Mouse (Mus musculus) small intestine, adult 2 months (tissue): ENCODE data around the gene Zbtb21. TPM values are rescaled to one million over a fixed set of nuclear protein-coding genes. Genes with fewer than 3 reads are reported as not detected.

Experiments used
- H3K27ac ChIP-seq: fragments of 200-500 bp; 2 replicates; pipeline ENCODE4 v1.5.1; 2012; ENCODE audit warnings: low read depth, low read length, control low read depth, inconsistent platforms; ENCODE audit not compliant: insufficient read depth
- H3K27me3 ChIP-seq: fragments of 200-500 bp; 2 replicates; pipeline ENCODE4 v1.6.1; 2012; ENCODE audit warnings: mild to moderate bottlenecking, moderate library complexity, low read length, inconsistent platforms; ENCODE audit not compliant: control insufficient read depth, insufficient read depth
- H3K36me3 ChIP-seq: fragments of 200-500 bp; 2 replicates; pipeline ENCODE4 v1.6.1; 2012; ENCODE audit warnings: mild to moderate bottlenecking, low read length, control low read depth, inconsistent platforms; ENCODE audit not compliant: control insufficient read depth, insufficient read depth
- H3K4me1 ChIP-seq: fragments of 200-500 bp; 2 replicates; pipeline ENCODE4 v1.6.1; 2012; ENCODE audit warnings: low read length, inconsistent platforms, mixed read lengths; ENCODE audit not compliant: control insufficient read depth, insufficient read depth, insufficient read length
- H3K4me3 ChIP-seq: fragments of 200-500 bp; 2 replicates; pipeline ENCODE4 v1.5.1; 2012; ENCODE audit warnings: low read depth, mild to moderate bottlenecking, control low read depth, inconsistent platforms, low read length, moderate library complexity
- CTCF ChIP-seq: fragments of 200-500 bp; IDR thresholded peaks from 2 replicates; pipeline ENCODE4 v1.5.1; 2012; ENCODE audit warnings: low read depth, mild to moderate bottlenecking, control low read depth, inconsistent platforms, low read length, moderate library complexity, mixed read lengths; ENCODE audit not compliant: insufficient replicate concordance, insufficient read length; ENCODE audit errors: extremely low read depth
- POLR2A ChIP-seq: fragments of 200-500 bp; IDR thresholded peaks from 2 replicates; pipeline ENCODE4 v1.6.1; 2012; ENCODE audit warnings: low read depth, mild to moderate bottlenecking, control low read depth, inconsistent platforms, low read length, moderate library complexity
- WGBS: fragments of 180-500 bp; shearing (Covaris S2); methylation state at CpG from one replicate; pipeline ENCODE4 v1.1.7; 2018; 5-methylcytosine and 5-hydroxymethylcytosine counted together
- polyA plus RNA-seq: library from polyadenylated mRNA; depleted of rRNA; stranded (reverse); fragments of >200 nt; gene quantifications from 2 replicates; pipeline ENCODE4 v1.2.3, GENCODE M21; 2012

Gene Zbtb21
- polyA plus RNA-seq, 1 experiment, result 10.0 TPM

GRCm38 (mm10) chr16:97958401-97958973, 3.9 kb downstream of the Zbtb21 start:
- peaks cover 11% of the 10 kb centered on the region for H3K36me3 ChIP-seq
- TF ChIP-seq CTCF, result no peak
- TF ChIP-seq POLR2A, result no peak
- no peaks in the 10 kb centered on the region for H3K27me3 ChIP-seq

GRCm38 (mm10) chr16:97957626-97958025, 4.8 kb downstream of the Zbtb21 start:
- Histone ChIP-seq H3K4me1 (peaks cover 5% of the 10 kb centered on the region; the same call in 1 of the 2 replicates), H3K27ac (no peak overlapping the region), H3K4me3 (no peak overlapping the region), H3K27me3 (no peaks in the 10 kb centered on the region), H3K36me3 (peaks cover 18% of the 10 kb centered on the region)
- TF ChIP-seq POLR2A (no peak), CTCF (no peak)

More at GRCm38 (mm10) chr16:97958401-97958973, 3.9 kb downstream of the Zbtb21 start:
- no peak overlapping the region for H3K4me3 ChIP-seq
- H3K4me1 ChIP-seq, result peaks cover 2% of the 10 kb centered on the region; the same call in 1 of the 2 replicates
- no peak overlapping the region for H3K27ac ChIP-seq

- 83% methylated on average over 2 of the region's 2 CpGs for WGBS
- no peak overlapping the region for H3K27ac ChIP-seq
- H3K4me3 ChIP-seq, result no peak overlapping the region
- TF ChIP-seq CTCF (no peak), POLR2A (no peak)
- H3K27me3 ChIP-seq, result no peaks in the 10 kb centered on the region
- peaks cover 32% of the 10 kb centered on the region for H3K36me3 ChIP-seq
- peaks cover 3% of the 10 kb centered on the region; the same call in 1 of the 2 replicates for H3K4me1 ChIP-seq
Observed at GRCm38 (mm10) chr16:97956011-97956410, 6.4 kb downstream of the Zbtb21 start.

- no peak for TF ChIP-seq POLR2A
- TF ChIP-seq CTCF, result no peak
- no peaks in the 10 kb centered on the region for H3K27me3 ChIP-seq
- H3K36me3 ChIP-seq, result peaks cover 52% of the 10 kb centered on the region
- H3K4me3 ChIP-seq, result no peak overlapping the region
- H3K4me1 ChIP-seq, result peaks cover 3% of the 10 kb centered on the region; the same call in 1 of the 2 replicates
- H3K27ac ChIP-seq, result no peak overlapping the region
- 46% methylated on average over 2 of the region's 2 CpGs for WGBS
Observed at GRCm38 (mm10) chr16:97953300-97953699, 9.1 kb downstream of the Zbtb21 start.

- H3K36me3 ChIP-seq, result peaks cover 52% of the 10 kb centered on the region
- no peaks in the 10 kb centered on the region for H3K27me3 ChIP-seq
- no peak for TF ChIP-seq CTCF
- TF ChIP-seq POLR2A, result no peak
Observed at GRCm38 (mm10) chr16:97952801-97953200, 9.6 kb downstream of the Zbtb21 start.

GRCm38 (mm10) chr16:97952371-97952770, 10.1 kb downstream of the Zbtb21 start:
- no peaks in the 10 kb centered on the region for H3K27me3 ChIP-seq
- 91% methylated on average over 4 of the region's 4 CpGs for WGBS
- H3K4me3 ChIP-seq, result no peak overlapping the region
- H3K36me3 ChIP-seq, result peaks cover 51% of the 10 kb centered on the region
- no peak overlapping the region for H3K27ac ChIP-seq
- peaks cover 3% of the 10 kb centered on the region; the same call in 1 of the 2 replicates for H3K4me1 ChIP-seq
- TF ChIP-seq POLR2A, result no peak
- TF ChIP-seq CTCF, result no peak

More at GRCm38 (mm10) chr16:97952801-97953200, 9.6 kb downstream of the Zbtb21 start:
- H3K4me1 ChIP-seq, result peaks cover 3% of the 10 kb centered on the region; the same call in 1 of the 2 replicates
- 90% methylated on average over 9 of the region's 9 CpGs for WGBS
- no peak overlapping the region for H3K4me3 ChIP-seq
- H3K27ac ChIP-seq, result no peak overlapping the region

GRCm38 (mm10) chr16:97950061-97950460, 12.4 kb downstream of the Zbtb21 start:
- no peak for TF ChIP-seq CTCF
- TF ChIP-seq POLR2A, result no peak
- whole genome bisulfite sequencing, result 96% methylated on average over 8 of the region's 8 CpGs
- Histone ChIP-seq H3K27ac (no peak overlapping the region), H3K4me1 (peaks cover 3% of the 10 kb centered on the region; the same call in 1 of the 2 replicates), H3K36me3 (peaks cover 44% of the 10 kb centered on the region), H3K27me3 (no peaks in the 10 kb centered on the region), H3K4me3 (no peak overlapping the region)
